Mouse (Mus musculus): ENCODE measurements around the gene Slc35e4.

GRCm38 (mm10) chr11:3930931-3931330 is 16.5 kb upstream of the Slc35e4 start:
- TF ChIP-seq CTCF (IDR thresholded peaks at IDR 0.05; ENCODE audit: low read depth) (no peak), EP300 (IDR thresholded peaks at IDR 0.05; ENCODE audit: low read depth) (no peak)
